Mouse (Mus musculus) layer of hippocampus, adult 18-20 months (tissue): ENCODE results near the gene BC049715. TPM values are rescaled to one million over a fixed set of nuclear protein-coding genes. Genes with fewer than 3 reads are reported as not detected.

Experiments used
- DNase-seq, 2 experiments: peaks; one replicate each; pipeline ENCODE4 v3.0.0; 2022; ENCODE audit warnings: low spot score in 2 of 2
- microRNA-seq, 2 experiments: library from miRNA; unstranded; fragments of <30 nt; microRNA quantifications; one replicate each; pipeline ENCODE4 v1.2.0; 2021
- total RNA-seq, 2 experiments: library from RNA; stranded (reverse); gene quantifications; 2 replicates each; pipeline ENCODE4 v1.2.3; 2021

The BC049715 gene
- total RNA-seq, 2 experiments from 2014 or later = 2.6 to 3.0 TPM

- peak in 1 of 2 experiments; percentile 52 for DNase-seq
Measured at GRCm38 (mm10) chr6:136889554-136889953, 62.1 kb downstream of the BC049715 start.

Small RNAs within 50 kb of the gene (microRNA-seq; reads per million reads assigned to microRNA genes)
- 0 reads per million in 2 experiments for gene Gm44364

Other genes starting within 250 kb of the BC049715 start
- gene Plbd1, start 165.7 kb upstream of the BC049715 start, total RNA-seq = under 1 TPM in 1 of 2 experiments, not detected in 1; 0.30 TPM
- under 1 TPM; 0.53 to 0.57 TPM for gene Gucy2c, start 45.9 kb upstream of the BC049715 start, total RNA-seq
- gene Hist4h4, start 23.2 kb upstream of the BC049715 start, total RNA-seq = 10 to 100 TPM; 11.8 to 13.2 TPM
- 10 to 100 TPM; 64.1 to 73.0 TPM for gene H2afj, start 19.4 kb upstream of the BC049715 start, total RNA-seq
- gene Wbp11, start 607 bp downstream of the BC049715 start, total RNA-seq = 100 to 1,000 TPM; 136 to 141 TPM
- 10 to 100 TPM; 10.4 to 14.0 TPM for gene Smco3, start 7.8 kb downstream of the BC049715 start, total RNA-seq
- gene Art4, start 30.1 kb downstream of the BC049715 start, total RNA-seq = not detected
- 10 to 100 TPM; 24.7 to 29.4 TPM for gene Mgp, start 48.2 kb downstream of the BC049715 start, total RNA-seq
- gene Erp27, start 94.6 kb downstream of the BC049715 start, total RNA-seq = under 1 TPM; 0.58 to 0.87 TPM
- 1 to 10 TPM in 1 of 2 experiments, under 1 TPM in 1; 0.43 to 3.1 TPM for gene Pde6h, start 96.2 kb downstream of the BC049715 start, total RNA-seq
- 10 to 100 TPM; 10.4 to 11.7 TPM for gene Arhgdib, start 114.3 kb downstream of the BC049715 start, total RNA-seq